Mouse (Mus musculus): Measurements from ENCODE around the gene Inca1. TPM values are rescaled to one million over a fixed set of nuclear protein-coding genes. Genes with fewer than 3 reads are reported as not detected.
A peak's percentile ranks its signal among the peaks of the same experiment; 100 is the strongest.

The Inca1 gene
- polyA plus RNA-seq, 1 experiment from 2014 or later, result 1.2 TPM

- 76% methylated on average over 3 of the region's 3 CpGs for WGBS
- Histone ChIP-seq H3K4me3 (ENCODE audit: low read length) (no peak overlapping the region), H3K36me3 (ENCODE audit: control insufficient read depth, insufficient read depth, low read length) (no peaks in the 10 kb centered on the region), H3K9me3 (ENCODE audit: control insufficient read depth, low read length) (no peaks in the 10 kb centered on the region), H3K27ac (ENCODE audit: low read depth, low read length) (no peak overlapping the region), H3K4me1 (ENCODE audit: control insufficient read depth, insufficient read depth, low read depth, low read length) (peaks cover 5% of the 10 kb centered on the region), H3K4me2 (ENCODE audit: low read length) (no peak overlapping the region), H3K9ac (ENCODE audit: low read depth, low read length) (no peak overlapping the region), H3K27me3 (replicated peaks; ENCODE audit: control insufficient read depth, insufficient read depth, low read length) (no peaks in the 10 kb centered on the region)
- ATAC-seq, result no peak
Measured at GRCm38 (mm10) chr11:70693504-70693903, 6.5 kb downstream of the Inca1 start.

- Histone ChIP-seq H3K9ac (ENCODE audit: low read depth, low read length) (no peak overlapping the region), H3K4me3 (ENCODE audit: low read length) (no peak overlapping the region), H3K36me3 (ENCODE audit: control insufficient read depth, insufficient read depth, low read length) (peaks cover 2% of the 10 kb centered on the region), H3K9me3 (ENCODE audit: control insufficient read depth, low read length) (no peaks in the 10 kb centered on the region), H3K27ac (ENCODE audit: low read depth, low read length) (no peak overlapping the region), H3K27me3 (replicated peaks; ENCODE audit: control insufficient read depth, insufficient read depth, low read length) (no peaks in the 10 kb centered on the region), H3K4me1 (ENCODE audit: control insufficient read depth, insufficient read depth, low read depth, low read length) (peaks cover 19% of the 10 kb centered on the region), H3K4me2 (ENCODE audit: low read length) (no peak overlapping the region)
- WGBS, result 60% methylated on average over 4 of the region's 4 CpGs
- no peak for ATAC-seq
Measured at GRCm38 (mm10) chr11:70689578-70689977, 10.4 kb downstream of the Inca1 start.

DNA sequence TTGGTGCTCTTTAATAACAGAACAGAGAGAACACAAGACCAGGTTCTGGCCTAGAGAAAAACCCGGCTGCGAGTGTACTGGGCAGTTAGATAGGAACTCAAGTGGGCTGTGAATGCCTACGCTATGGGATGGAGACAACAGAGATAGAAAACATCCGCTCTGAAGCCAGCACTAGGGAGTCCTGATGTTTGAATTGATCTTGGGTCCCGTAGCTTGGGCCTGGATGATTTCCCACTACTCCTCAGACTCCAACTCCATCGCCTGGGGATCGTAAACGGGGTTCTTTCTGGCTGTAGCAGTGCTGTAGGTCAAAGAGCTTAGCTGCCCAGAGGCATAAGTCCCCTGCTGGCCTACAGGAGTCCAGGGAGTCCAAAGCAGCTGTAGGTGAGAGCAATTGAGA lies 11.6 kb downstream of the Inca1 start:
- Histone ChIP-seq H3K9me3 (ENCODE audit: control insufficient read depth, low read length) (no peaks in the 10 kb centered on the region), H3K9ac (ENCODE audit: low read depth, low read length) (peak overlapping the region; percentile 91), H3K27me3 (replicated peaks; ENCODE audit: control insufficient read depth, insufficient read depth, low read length) (no peaks in the 10 kb centered on the region), H3K4me1 (ENCODE audit: control insufficient read depth, insufficient read depth, low read depth, low read length) (peaks cover 19% of the 10 kb centered on the region), H3K27ac (ENCODE audit: low read depth, low read length) (peak overlapping the region; percentile 87), H3K36me3 (ENCODE audit: control insufficient read depth, insufficient read depth, low read length) (peaks cover 13% of the 10 kb centered on the region), H3K4me2 (ENCODE audit: low read length) (peak overlapping the region; percentile 81), H3K4me3 (ENCODE audit: low read length) (peak overlapping the region; percentile 83)
- peak; percentile 5; the same call in 1 of the 2 replicates for ATAC-seq
- 9% methylated on average over 8 of the region's 8 CpGs for WGBS

GRCm38 (mm10) chr11:70687601-70688199 lies 12.3 kb downstream of the Inca1 start, which contains the start of gene Camta2:
Gene Camta2, minus strand, starts transcription at chr11:70688105.
- Histone ChIP-seq H3K9me3 (ENCODE audit: control insufficient read depth, low read length) (no peaks in the 10 kb centered on the region), H3K4me3 (ENCODE audit: low read length) (peak within 1 kb of the TSS; percentile 83), H3K27ac (ENCODE audit: low read depth, low read length) (peak within 1 kb of the TSS; percentile 87), H3K27me3 (replicated peaks; ENCODE audit: control insufficient read depth, insufficient read depth, low read length) (no peaks in the 10 kb centered on the region), H3K4me1 (ENCODE audit: control insufficient read depth, insufficient read depth, low read depth, low read length) (peaks cover 19% of the 10 kb centered on the region), H3K36me3 (ENCODE audit: control insufficient read depth, insufficient read depth, low read length) (peaks cover 16% of the 10 kb centered on the region), H3K9ac (ENCODE audit: low read depth, low read length) (peak within 1 kb of the TSS; percentile 91), H3K4me2 (ENCODE audit: low read length) (peak within 1 kb of the TSS; percentile 81)
- ATAC-seq, result peak; percentile 83
- 0% methylated on average over 32 of the region's 55 CpGs for WGBS

- Histone ChIP-seq H3K9ac (ENCODE audit: low read depth, low read length) (peak overlapping the region; percentile 91), H3K36me3 (ENCODE audit: control insufficient read depth, insufficient read depth, low read length) (peaks cover 18% of the 10 kb centered on the region), H3K4me1 (ENCODE audit: control insufficient read depth, insufficient read depth, low read depth, low read length) (peaks cover 24% of the 10 kb centered on the region), H3K4me2 (ENCODE audit: low read length) (peak overlapping the region; percentile 81), H3K4me3 (ENCODE audit: low read length) (peak overlapping the region; percentile 83), H3K27ac (ENCODE audit: low read depth, low read length) (peak overlapping the region; percentile 87), H3K9me3 (ENCODE audit: control insufficient read depth, low read length) (no peaks in the 10 kb centered on the region), H3K27me3 (replicated peaks; ENCODE audit: control insufficient read depth, insufficient read depth, low read length) (no peaks in the 10 kb centered on the region)
- WGBS, result 6% methylated on average over 16 of the region's 16 CpGs
- ATAC-seq, result peak; percentile 72
Measured at GRCm38 (mm10) chr11:70686901-70687566, 12.9 kb downstream of the Inca1 start.

DNA sequence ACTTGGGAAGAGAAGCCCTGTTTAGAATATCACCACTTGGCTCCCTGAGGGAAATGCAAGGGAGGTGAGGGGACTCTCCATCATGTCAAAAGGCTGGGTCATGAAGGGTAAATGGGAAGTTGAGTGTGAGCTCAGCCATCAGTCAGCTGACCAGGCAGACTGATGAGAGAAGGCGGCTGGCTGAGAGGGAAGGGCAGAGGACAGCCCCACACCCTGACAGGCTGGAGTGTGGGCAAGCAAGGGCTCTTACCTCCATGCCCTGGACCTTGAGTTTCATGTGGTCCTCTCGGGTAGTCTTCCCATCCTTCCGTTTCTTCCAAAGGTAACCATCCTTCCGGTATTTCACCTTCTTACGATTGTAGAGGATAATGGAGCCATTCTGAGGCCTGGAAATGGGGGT lies 16.3 kb downstream of the Inca1 start:
- H3K4me1 ChIP-seq (ENCODE audit: control insufficient read depth, insufficient read depth, low read depth, low read length), result peaks cover 22% of the 10 kb centered on the region
- H3K27ac ChIP-seq (ENCODE audit: low read depth, low read length), result no peak overlapping the region
- H3K4me3 ChIP-seq (ENCODE audit: low read length), result no peak overlapping the region
- H3K4me2 ChIP-seq (ENCODE audit: low read length), result no peak overlapping the region
- peaks cover 36% of the 10 kb centered on the region for H3K36me3 ChIP-seq (ENCODE audit: control insufficient read depth, insufficient read depth, low read length)
- no peaks in the 10 kb centered on the region for H3K27me3 ChIP-seq (replicated peaks; ENCODE audit: control insufficient read depth, insufficient read depth, low read length)
- no peak for ATAC-seq
- WGBS, result 88% methylated on average over 5 of the region's 5 CpGs
- H3K9me3 ChIP-seq (ENCODE audit: control insufficient read depth, low read length), result no peaks in the 10 kb centered on the region
- no peak overlapping the region for H3K9ac ChIP-seq (ENCODE audit: low read depth, low read length)

GRCm38 (mm10) chr11:70681897-70682581 lies 17.9 kb downstream of the Inca1 start:
- H3K4me3 ChIP-seq (ENCODE audit: low read length), result no peak overlapping the region
- no peak overlapping the region for H3K27ac ChIP-seq (ENCODE audit: low read depth, low read length)
- H3K4me2 ChIP-seq (ENCODE audit: low read length), result peak overlapping the region; percentile 28; the same call in 1 of the 2 replicates
- peaks cover 16% of the 10 kb centered on the region for H3K4me1 ChIP-seq (ENCODE audit: control insufficient read depth, insufficient read depth, low read depth, low read length)
- no peaks in the 10 kb centered on the region for H3K27me3 ChIP-seq (replicated peaks; ENCODE audit: control insufficient read depth, insufficient read depth, low read length)
- ATAC-seq, result peak; percentile 72
- peaks cover 39% of the 10 kb centered on the region for H3K36me3 ChIP-seq (ENCODE audit: control insufficient read depth, insufficient read depth, low read length)
- H3K9me3 ChIP-seq (ENCODE audit: control insufficient read depth, low read length), result no peaks in the 10 kb centered on the region
- WGBS, result 18% methylated on average over 11 of the region's 11 CpGs
- peak overlapping the region; percentile 22; the same call in 1 of the 2 replicates for H3K9ac ChIP-seq (ENCODE audit: low read depth, low read length)

- Histone ChIP-seq H3K4me2 (ENCODE audit: low read length) (no peak overlapping the region), H3K9me3 (ENCODE audit: control insufficient read depth, low read length) (no peaks in the 10 kb centered on the region), H3K9ac (ENCODE audit: low read depth, low read length) (no peak overlapping the region; the same call in 1 of the 2 replicates), H3K36me3 (ENCODE audit: control insufficient read depth, insufficient read depth, low read length) (peaks cover 42% of the 10 kb centered on the region), H3K27ac (ENCODE audit: low read depth, low read length) (no peak overlapping the region), H3K4me1 (ENCODE audit: control insufficient read depth, insufficient read depth, low read depth, low read length) (peaks cover 8% of the 10 kb centered on the region), H3K27me3 (replicated peaks; ENCODE audit: control insufficient read depth, insufficient read depth, low read length) (no peaks in the 10 kb centered on the region), H3K4me3 (ENCODE audit: low read length) (no peak overlapping the region)
- WGBS, result 74% methylated on average over 12 of the region's 12 CpGs
- no peak for ATAC-seq
Measured at GRCm38 (mm10) chr11:70681170-70681569, 18.8 kb downstream of the Inca1 start.

DNA sequence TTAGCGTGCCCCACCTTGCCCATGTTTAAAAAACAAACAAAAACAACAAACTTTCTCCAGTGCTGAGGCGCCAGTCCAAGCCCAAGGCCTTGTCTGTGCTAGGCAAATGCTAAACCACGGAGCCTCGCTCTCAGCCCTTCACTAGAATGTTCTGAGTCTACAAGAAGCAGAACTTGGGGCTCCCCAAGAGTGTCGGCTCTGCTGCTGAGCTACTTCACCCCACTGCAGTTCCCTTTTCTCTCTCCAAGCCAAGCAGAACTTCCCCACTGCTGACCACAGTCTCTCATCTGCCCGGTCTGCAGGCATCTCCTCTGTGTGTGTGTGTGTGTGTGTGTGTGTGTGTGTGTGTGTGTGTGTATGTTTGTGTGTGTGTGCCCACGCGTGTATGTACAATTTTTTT lies 20.1 kb downstream of the Inca1 start:
- no peak overlapping the region for H3K4me2 ChIP-seq (ENCODE audit: low read length)
- WGBS, result 93% methylated on average over 8 of the region's 8 CpGs
- no peak overlapping the region for H3K9ac ChIP-seq (ENCODE audit: low read depth, low read length)
- no peak overlapping the region for H3K27ac ChIP-seq (ENCODE audit: low read depth, low read length)
- no peaks in the 10 kb centered on the region for H3K27me3 ChIP-seq (replicated peaks; ENCODE audit: control insufficient read depth, insufficient read depth, low read length)
- no peak for ATAC-seq
- H3K4me3 ChIP-seq (ENCODE audit: low read length), result no peak overlapping the region
- peaks cover 8% of the 10 kb centered on the region for H3K4me1 ChIP-seq (ENCODE audit: control insufficient read depth, insufficient read depth, low read depth, low read length)
- no peaks in the 10 kb centered on the region for H3K9me3 ChIP-seq (ENCODE audit: control insufficient read depth, low read length)
- H3K36me3 ChIP-seq (ENCODE audit: control insufficient read depth, insufficient read depth, low read length), result peaks cover 45% of the 10 kb centered on the region
